Mouse (Mus musculus) intestine, postnatal 0 days (tissue): ENCODE results near the gene Ptrh2. TPM values are rescaled to one million over a fixed set of nuclear protein-coding genes. Genes with fewer than 3 reads are reported as not detected.

Source experiments
- ATAC-seq: fragments of 200-750 bp; cut with Nextera tagmentation; 2 replicates; pipeline ENCODE4 v1.8.0; 2017; ENCODE audit warnings: mild to moderate bottlenecking, moderate TSS enrichment, moderate library complexity
- H3K27ac ChIP-seq: fragments of 300-500 bp; sonication (generic); 2 replicates; pipeline ENCODE4 v1.5.1; 2014; ENCODE audit warnings: mild to moderate bottlenecking, low read depth, low read length, moderate library complexity
- H3K27me3 ChIP-seq: fragments of 300-500 bp; sonication (generic); replicated peaks from 2 replicates; pipeline ENCODE4 v1.6.1; 2014; ENCODE audit warnings: low read length, mixed read lengths; ENCODE audit not compliant: control insufficient read depth, insufficient read depth
- H3K36me3 ChIP-seq: fragments of 300-500 bp; sonication (generic); 2 replicates; pipeline ENCODE4 v1.6.1; 2014; ENCODE audit warnings: mild to moderate bottlenecking, moderate library complexity; ENCODE audit not compliant: control insufficient read depth, insufficient read depth
- H3K4me1 ChIP-seq: fragments of 300-500 bp; sonication (generic); replicated peaks from 2 replicates; pipeline ENCODE4 v1.6.1; 2014; ENCODE audit warnings: antibody characterized with exemption, low read length, mixed read lengths; ENCODE audit not compliant: control insufficient read depth, insufficient read depth
- H3K4me2 ChIP-seq: fragments of 300-500 bp; sonication (generic); replicated peaks from 2 replicates; pipeline ENCODE4 v1.6.1; 2014; ENCODE audit warnings: low read depth, mild to moderate bottlenecking, moderate library complexity
- H3K4me3 ChIP-seq: fragments of 300-500 bp; sonication (generic); 2 replicates; pipeline ENCODE4 v1.5.1; 2014; ENCODE audit warnings: low read depth, low read length
- H3K9ac ChIP-seq: fragments of 300-500 bp; sonication (generic); 2 replicates; pipeline ENCODE4 v1.6.1; 2014; ENCODE audit warnings: mild to moderate bottlenecking, low read depth, low read length
- H3K9me3 ChIP-seq: fragments of 300-500 bp; sonication (generic); 2 replicates; pipeline ENCODE4 v1.6.1; 2016; ENCODE audit warnings: mixed run types; ENCODE audit not compliant: control insufficient read depth
- CTCF ChIP-seq: sonication (generic); IDR thresholded peaks from 2 replicates; pipeline ENCODE4 v1.5.1; 2016; ENCODE audit warnings: low read depth, mild to moderate bottlenecking, control low read depth, antibody characterized with exemption, moderate library complexity
- WGBS: fragments of 180-500 bp; shearing (Covaris S2); extraction: QIAGEN DNeasy Blood & Tissue Kit; methylation state at CpG from one replicate; pipeline ENCODE4 v1.1.7; 2014; 5-methylcytosine and 5-hydroxymethylcytosine counted together
- polyA plus RNA-seq: library from polyadenylated mRNA; unstranded; fragments of >200 nt; fragmentation: Nextera tagmentation; extraction: Ambion mirVana; gene quantifications from 2 replicates; pipeline ENCODE4 v1.2.1, GENCODE M21; 2015

The Ptrh2 gene
- polyA plus RNA-seq, 1 experiment from 2014 or later: 14.2 TPM

DNA sequence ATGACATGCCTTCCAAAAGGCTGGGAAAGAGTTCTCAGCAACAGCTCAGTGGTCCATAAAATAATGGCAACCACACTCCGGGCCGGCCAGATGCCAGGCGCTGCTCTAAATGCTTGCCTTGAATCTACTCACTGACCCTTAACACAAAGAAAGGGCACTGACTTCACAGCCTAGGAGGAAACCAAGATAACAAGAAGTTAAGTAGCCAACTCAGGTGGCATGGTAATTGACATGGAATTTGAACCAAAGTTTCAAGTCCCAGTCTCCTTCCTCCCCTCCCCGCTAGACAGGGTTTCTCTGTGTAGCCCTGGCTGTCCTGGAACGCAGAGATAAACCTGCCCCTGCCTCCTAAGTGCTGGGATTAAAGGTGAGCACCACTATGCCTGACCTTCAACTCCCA, 4.8 kb upstream of the Ptrh2 start:
- TF ChIP-seq CTCF: no peak
- 38% methylated on average over 5 of the region's 5 CpGs for WGBS

DNA sequence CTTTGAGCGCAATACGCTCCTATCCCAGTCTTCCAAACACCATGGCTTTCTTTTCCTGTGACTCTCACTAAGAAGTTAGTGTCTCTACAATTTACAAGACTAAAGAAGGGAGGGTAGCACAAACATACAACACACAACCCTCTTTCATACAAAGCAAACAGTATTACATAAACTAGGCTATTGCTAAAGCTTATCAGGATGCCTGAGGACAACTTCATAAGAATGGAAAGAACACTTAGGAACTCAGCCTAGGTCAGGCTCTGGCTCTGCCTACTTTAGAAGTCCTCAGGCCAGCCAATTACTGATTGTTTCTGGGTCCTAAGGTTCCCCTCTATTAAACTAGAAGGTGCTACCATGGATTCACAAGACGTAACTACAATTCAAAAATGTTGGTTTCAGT, 3.1 kb upstream of the Ptrh2 start:
- Histone ChIP-seq H3K4me1 (0 out of 2 replicates have a peak, but pooled peaks cover 6% of the 10 kb centered on the region), H3K9me3 (no peaks in the 10 kb centered on the region), H3K27me3 (no peaks in the 10 kb centered on the region), H3K9ac (no peak overlapping the region), H3K36me3 (no peaks in the 10 kb centered on the region), H3K27ac (peak overlapping the region; percentile 64; the same call in 1 of the 2 replicates), H3K4me2 (peak overlapping the region; percentile 35; the same call in 1 of the 2 replicates), H3K4me3 (no peak overlapping the region)
- TF ChIP-seq CTCF: no peak
- 80% methylated on average over 3 of the region's 3 CpGs for WGBS
- ATAC-seq: no peak

More for the DNA sequence above, 4.8 kb upstream of the Ptrh2 start:
- ATAC-seq: peak; percentile 63
- no peaks in the 10 kb centered on the region for H3K9me3 ChIP-seq
- H3K27me3 ChIP-seq: no peaks in the 10 kb centered on the region
- peak overlapping the region; percentile 21 for H3K4me2 ChIP-seq
- H3K27ac ChIP-seq: peak overlapping the region; percentile 73
- H3K9ac ChIP-seq: no peak overlapping the region
- H3K4me1 ChIP-seq: no peaks in the 10 kb centered on the region
- no peak overlapping the region for H3K4me3 ChIP-seq
- H3K36me3 ChIP-seq: no peaks in the 10 kb centered on the region

DNA sequence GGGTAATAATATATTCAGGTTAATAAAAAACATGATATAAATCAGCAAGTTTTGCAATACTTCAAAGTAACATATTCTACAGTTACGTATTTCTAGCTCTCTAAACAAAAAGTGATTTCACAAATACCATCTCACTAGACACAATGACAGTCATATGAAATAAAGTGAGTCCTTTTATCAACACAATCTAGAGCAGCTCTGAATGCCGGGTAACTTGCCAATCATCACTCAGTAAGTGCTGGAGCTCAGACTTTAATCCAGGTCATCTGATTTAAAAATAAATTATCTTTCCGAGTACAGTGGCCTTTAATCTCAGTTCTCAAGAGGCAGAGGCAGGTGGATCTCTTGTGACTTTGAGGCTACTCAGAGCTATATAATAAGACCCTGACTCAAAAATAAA, 2.4 kb upstream of the Ptrh2 start:
- H3K36me3 ChIP-seq: no peaks in the 10 kb centered on the region
- H3K27me3 ChIP-seq: no peaks in the 10 kb centered on the region
- ATAC-seq: no peak
- H3K4me3 ChIP-seq: peak overlapping the region; percentile 84; the same call in 1 of the 2 replicates
- no peaks in the 10 kb centered on the region for H3K9me3 ChIP-seq
- H3K9ac ChIP-seq: no peak overlapping the region
- peak overlapping the region; percentile 41; the same call in 1 of the 2 replicates for H3K27ac ChIP-seq
- TF ChIP-seq CTCF: no peak
- H3K4me1 ChIP-seq: 0 out of 2 replicates have a peak, but pooled peaks cover 6% of the 10 kb centered on the region
- H3K4me2 ChIP-seq: peak overlapping the region; percentile 83; the same call in 1 of the 2 replicates
- whole genome bisulfite sequencing: 45% methylated on average over 3 of the region's 3 CpGs

DNA sequence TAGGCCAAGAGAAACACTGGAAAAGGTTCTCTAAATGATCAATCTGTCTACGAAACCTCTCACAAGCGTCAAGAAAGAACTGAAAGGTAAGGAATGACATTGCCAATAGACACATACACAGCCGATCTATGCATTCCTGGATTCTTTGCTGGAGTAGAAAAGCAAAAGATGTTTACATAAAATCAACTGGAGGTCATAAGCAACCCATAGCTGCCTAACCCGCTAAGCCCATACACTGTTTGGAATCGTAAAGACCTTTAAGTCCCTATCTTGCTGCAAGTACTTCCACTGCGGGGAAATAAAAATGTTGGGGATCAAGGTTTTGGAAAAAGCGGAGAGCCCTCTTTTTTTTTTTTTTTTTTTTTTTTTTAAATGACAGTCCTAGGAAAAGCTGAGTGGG, 924 bp upstream of the Ptrh2 start:
- WGBS: 20% methylated on average over 7 of the region's 7 CpGs
- Histone ChIP-seq H3K27ac (peak overlapping the region; percentile 87), H3K36me3 (no peaks in the 10 kb centered on the region), H3K27me3 (no peaks in the 10 kb centered on the region), H3K9ac (peak overlapping the region; percentile 90), H3K4me1 (0 out of 2 replicates have a peak, but pooled peaks cover 6% of the 10 kb centered on the region), H3K4me2 (peak overlapping the region; percentile 83), H3K9me3 (no peaks in the 10 kb centered on the region), H3K4me3 (peak overlapping the region; percentile 84)
- TF ChIP-seq CTCF: no peak
- ATAC-seq: no peak

DNA sequence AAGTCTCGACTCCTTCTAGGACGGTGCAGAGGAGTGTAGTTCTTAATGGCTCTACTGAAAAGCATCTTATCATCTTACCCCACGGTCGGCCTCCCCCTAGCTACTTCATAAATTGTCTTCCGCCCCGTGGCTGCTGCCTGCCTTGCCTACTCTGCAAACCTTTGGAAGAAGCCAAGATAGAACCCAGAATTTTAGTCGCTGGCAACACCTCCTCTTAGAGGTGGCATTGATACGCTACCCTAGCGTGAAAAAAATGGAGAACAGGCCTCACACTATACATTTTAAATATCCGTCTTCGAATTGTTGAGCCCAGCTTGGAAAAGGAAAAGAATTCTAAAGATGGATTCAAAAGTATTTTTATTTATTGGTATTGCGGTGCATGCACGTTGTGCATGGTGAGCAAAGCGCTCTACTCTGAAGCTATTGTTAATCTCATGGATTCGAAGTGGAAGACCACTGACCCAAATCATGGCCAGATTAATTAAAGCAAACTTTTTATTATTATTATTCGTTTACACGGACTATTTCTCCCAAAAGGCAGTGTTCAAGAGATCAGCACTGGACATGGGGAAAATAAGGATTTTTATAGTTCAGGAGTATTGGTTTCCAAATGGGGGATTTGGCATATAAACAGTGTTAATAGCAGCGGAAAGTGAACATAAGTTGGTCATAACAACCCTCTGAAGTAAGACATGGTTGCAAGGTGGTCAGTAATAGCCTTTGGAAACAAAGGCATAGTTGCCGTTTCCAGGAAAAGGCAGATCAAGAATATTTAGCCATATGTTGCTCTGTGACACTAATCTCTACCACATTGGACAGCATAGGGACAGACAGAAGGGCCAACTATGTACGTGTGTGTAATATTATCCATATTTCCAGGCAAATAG, 584 bp downstream of the Ptrh2 start:
- Histone ChIP-seq H3K4me2 (peak overlapping the region; percentile 83), H3K27me3 (no peaks in the 10 kb centered on the region), H3K4me3 (peak overlapping the region; percentile 84), H3K36me3 (0 out of 2 replicates have a peak, but pooled peaks cover 2% of the 10 kb centered on the region), H3K4me1 (0 out of 2 replicates have a peak, but pooled peaks cover 6% of the 10 kb centered on the region), H3K9ac (peak overlapping the region; percentile 90), H3K27ac (peak overlapping the region; percentile 87), H3K9me3 (no peaks in the 10 kb centered on the region)
- 3% methylated on average over 20 of the region's 20 CpGs for WGBS
- TF ChIP-seq CTCF: no peak
- ATAC-seq: peak; percentile 4; the same call in 1 of the 2 replicates

DNA sequence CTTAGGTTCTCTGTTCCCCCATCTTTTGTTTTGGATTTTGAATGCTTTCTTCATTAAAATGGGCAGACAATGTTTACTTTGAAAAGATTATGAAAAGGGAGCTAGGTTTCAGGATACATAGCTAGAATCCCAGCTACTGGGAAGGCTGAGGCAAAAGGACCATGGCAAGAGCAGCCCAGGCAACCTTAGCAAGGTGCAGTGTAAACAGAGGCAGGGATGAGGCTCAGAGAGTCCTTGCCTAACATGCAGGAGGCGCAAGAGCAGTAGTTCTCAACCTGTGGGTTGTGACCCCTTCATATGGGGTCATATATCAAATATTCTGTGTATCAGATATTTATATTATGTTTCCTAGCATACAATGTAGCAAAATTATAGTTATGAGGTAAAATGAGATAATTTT, 1.6 kb downstream of the Ptrh2 start:
- 82% methylated on average over 1 of the region's 1 CpGs for WGBS
- H3K36me3 ChIP-seq: peaks cover 11% of the 10 kb centered on the region; the same call in 1 of the 2 replicates
- peak overlapping the region; percentile 83 for H3K4me2 ChIP-seq
- 0 out of 2 replicates have a peak, but pooled peaks cover 6% of the 10 kb centered on the region for H3K4me1 ChIP-seq
- H3K27ac ChIP-seq: no peak overlapping the region
- H3K9ac ChIP-seq: 0 out of 2 replicates have a peak overlapping the region, but pooled peaks have one; percentile 90
- H3K9me3 ChIP-seq: no peaks in the 10 kb centered on the region
- H3K27me3 ChIP-seq: no peaks in the 10 kb centered on the region
- no peak overlapping the region for H3K4me3 ChIP-seq
- ATAC-seq: no peak
- TF ChIP-seq CTCF: no peak
